Mouse (Mus musculus) liver, embryonic 14 days (tissue): ENCODE results near the gene Slc1a6. TPM values are rescaled to one million over a fixed set of nuclear protein-coding genes. Genes with fewer than 3 reads are reported as not detected.

Source experiments
- polyA plus RNA-seq: library from polyadenylated mRNA; depleted of rRNA; stranded (reverse); fragments of >200 nt; gene quantifications from 2 replicates; pipeline ENCODE4 v1.2.3, GENCODE M21; 2012; rRNA removed

Slc1a6 gene
- polyA plus RNA-seq, result 0.19 and 0.20 TPM in 2 replicates

GRCm38 (mm10) chr10:78779981-78780651, at the start of gene Slc1a6:
Gene Slc1a6, plus strand, starts transcription at chr10:78780496.

GRCm38 (mm10) chr10:78752452-78753191, 27.7 kb upstream of the Slc1a6 start, which contains the start of gene Ccdc105:
Gene Ccdc105, minus strand, starts transcription at chr10:78753065.

GRCm38 (mm10) chr10:78852066-78852465, 71.8 kb downstream of the Slc1a6 start, which contains the start of gene Olfr1356:
Gene Olfr1356, minus strand, starts transcription at chr10:78852166.

Other genes with a start within 250 kb of the Slc1a6 start
- 9.7 and 11.1 TPM in 2 replicates for gene Ilvbl, start 206.2 kb upstream of the Slc1a6 start, polyA plus RNA-seq
- 1.6 and 1.8 TPM in 2 replicates for gene Syde1, start 188.5 kb upstream of the Slc1a6 start, polyA plus RNA-seq
- not detected in 2 replicates for gene Olfr1357, start 162.4 kb upstream of the Slc1a6 start, polyA plus RNA-seq
- not detected in 2 replicates for gene Casp14, start 62.2 kb upstream of the Slc1a6 start, polyA plus RNA-seq
- 0.01 TPM in 1 of 2 replicates, not detected in the other for gene Ccdc105, start 27.4 kb upstream of the Slc1a6 start, polyA plus RNA-seq
- gene Olfr1356, start 71.7 kb downstream of the Slc1a6 start, polyA plus RNA-seq, result not detected in 2 replicates
- not detected in 2 replicates for gene Olfr1355, start 95.0 kb downstream of the Slc1a6 start, polyA plus RNA-seq
- not detected in 2 replicates for gene Olfr1354, start 132.7 kb downstream of the Slc1a6 start, polyA plus RNA-seq
- gene Olfr8, start 170.1 kb downstream of the Slc1a6 start, polyA plus RNA-seq, result not detected in 2 replicates
- not detected in 2 replicates for gene Olfr1353, start 182.8 kb downstream of the Slc1a6 start, polyA plus RNA-seq
- gene Olfr1352, start 200.6 kb downstream of the Slc1a6 start, polyA plus RNA-seq, result not detected in 2 replicates
- gene Olfr1351, start 232.0 kb downstream of the Slc1a6 start, polyA plus RNA-seq, result not detected in 2 replicates
- not detected in 2 replicates for gene Olfr57, start 248.2 kb downstream of the Slc1a6 start, polyA plus RNA-seq